Comparison of ENCODE assay signal across 26 mouse cellular contexts in genomic region chr7:84611609-84612008, GRCm38 (mm10). TPM values are rescaled to one million over a fixed set of nuclear protein-coding genes. Genes with fewer than 3 reads are reported as not detected.
DNase-seq lines count a peak whose midpoint lies in the region; ATAC-seq and TF ChIP-seq lines count a peak whose summit lies in the region.
"Had no signal": no experiment of that assay in that cellular context is flagged by ENCODE, and none has a peak within 500 bp of the region (broad histone marks: within the 10 kb centered on the region; RNA-seq: fewer than 3 reads in every experiment).

No protein-coding gene starts in this region.

- no peak for TF ChIP-seq CTCF in CH12.LX (conservative IDR thresholded peaks at IDR 0.05 in 1 of 2, IDR thresholded peaks at IDR 0.05 in 1 of 2; ENCODE audit: low read depth in 2 of 2, low read length in 2 of 2)

- no peak overlapping the region for H3K4me2 ChIP-seq in CH12.LX (ENCODE audit: insufficient read depth, low read depth, poor library complexity, severe bottlenecking)
- H3K4me2 ChIP-seq: forebrain, embryonic 13.5 days; heart, embryonic 13.5 days; hindbrain, embryonic 12.5 days; hindbrain, embryonic 15.5 days had no signal

- H3K9me3 ChIP-seq in CH12.LX (replicated peaks; ENCODE audit: low read length) = no peaks in the 10 kb centered on the region
- H3K9me3 ChIP-seq: forebrain, embryonic 10.5 days; forebrain, embryonic 13.5 days; heart, embryonic 10.5 days; heart, embryonic 13.5 days; hindbrain, embryonic 12.5 days; hindbrain, embryonic 15.5 days had no signal

- no peak overlapping the region for H3K9ac ChIP-seq in CH12.LX (ENCODE audit: insufficient read depth, low read depth)
- H3K9ac ChIP-seq: forebrain, embryonic 13.5 days; heart, embryonic 13.5 days; hindbrain, embryonic 12.5 days; hindbrain, embryonic 15.5 days had no signal

- no peak for TF ChIP-seq RAD21 in CH12.LX (IDR thresholded peaks at IDR 0.05; ENCODE audit: low read depth, low read length)

- no peak overlapping the region for H3K4me3 ChIP-seq in CH12.LX (replicated peaks in 1 of 3; ENCODE audit: low read depth in 2 of 3, low read length in 2 of 3, poor library complexity in 1 of 3)
- H3K4me3 ChIP-seq: forebrain, embryonic 10.5 days; forebrain, embryonic 13.5 days; gastrocnemius, adult 2 months; heart, adult 2 months; heart, embryonic 10.5 days; heart, embryonic 13.5 days; hindbrain, embryonic 12.5 days; hindbrain, embryonic 15.5 days had no signal

- no peak overlapping the region for H3K27ac ChIP-seq in CH12.LX (ENCODE audit: insufficient read depth, low read depth)
- H3K27ac ChIP-seq: forebrain, embryonic 10.5 days; forebrain, embryonic 13.5 days; gastrocnemius, adult 2 months; heart, adult 2 months; heart, embryonic 10.5 days; heart, embryonic 13.5 days; hindbrain, embryonic 12.5 days; hindbrain, embryonic 15.5 days had no signal

- dilution Hi-C loops in CH12.LX (cut with MboI; ENCODE audit: extremely low pct_ligation_motif_present, extremely low pct_unique_long_range_greater_than_20kb, low sequenced_read_pairs) = no loop called here

- no peaks in the 10 kb centered on the region for H3K27me3 ChIP-seq in CH12.LX (replicated peaks)
- H3K27me3 ChIP-seq: forebrain, embryonic 13.5 days; heart, embryonic 13.5 days; hindbrain, embryonic 12.5 days; hindbrain, embryonic 15.5 days; Patski had no signal

- no peaks in the 10 kb centered on the region for H3K79me2 ChIP-seq in CH12.LX (replicated peaks; ENCODE audit: control insufficient read depth, extremely low read depth, insufficient read depth, poor library complexity, severe bottlenecking)

- no peak for TF ChIP-seq EP300 in CH12.LX (IDR thresholded peaks at IDR 0.05; ENCODE audit: low read length)

- peaks cover 0 to 29% of the 10 kb centered on the region in 2 experiments; a peak in 3 of 4 replicates for H3K4me1 ChIP-seq in CH12.LX (ENCODE audit: control insufficient read depth in 1 of 2, insufficient read depth in 2 of 2)
- H3K4me1 ChIP-seq: forebrain, embryonic 13.5 days; hindbrain, embryonic 12.5 days; hindbrain, embryonic 15.5 days had no signal

- peak; percentile 58; the same call in 1 of the 2 replicates for ATAC-seq in granulocyte monocyte progenitor cell, adult 5-6 weeks (replicated peaks; ENCODE audit: poor library complexity, severe bottlenecking)
- ATAC-seq in activated CD4-positive, CD25-positive, alpha-beta regulatory T cell, adult 4 months = no peak
- ATAC-seq: forebrain, embryonic 13.5 days; forebrain, embryonic 16.5 days; intestine, postnatal 0 days; Patski had no signal

- peaks cover 0 to 17% of the 10 kb centered on the region in 2 experiments for H3K36me3 ChIP-seq in CH12.LX (replicated peaks in 1 of 2; ENCODE audit: control insufficient read depth in 1 of 2, insufficient read depth in 1 of 2, low read length in 1 of 2)
- H3K36me3 ChIP-seq: heart, embryonic 10.5 days had no signal

- in situ Hi-C loops in CH12.LX (cut with MboI; ENCODE audit: low pct_ligation_motif_present, low pct_unique_long_range_greater_than_20kb, low sequenced_read_pairs) = loop anchor here (10.0 kb wide), 1 partner anchor 73 kb away; the partner anchor contains the start of gene Zfand6

- DNase-seq in A20 (ENCODE audit: low read depth, low spot score) (peak; percentile 13), CH12.LX (ENCODE audit: extremely low read depth) (peak; percentile 33), MEL-GATA-1-ER (ENCODE audit: extremely low read depth, low read depth) (peak; percentile 22)
- DNase-seq in cerebellum, adult 9-10 months = no peak
- DNase-seq in embryo, embryonic 9.5 days (ENCODE audit: extremely low spot score) = no peak
- DNase-seq in right cerebral cortex, postnatal 4 days = no peak
- DNase-seq: adrenal gland, adult 8-10 months; adrenal gland, postnatal 25 days; cerebellum, adult 18-20 months; cerebellum, adult 9-11 months; cerebellum, postnatal 25 days; embryo, embryonic 11 days; gastrocnemius, adult 2 months; gastrocnemius, postnatal 14 days; heart, adult 2 months had no signal

- TF ChIP-seq POLR2A in CH12.LX (IDR thresholded peaks at IDR 0.05; ENCODE audit: low read depth, low read length) = no peak

TF ChIP-seq in CH12.LX, 34 proteins besides CTCF, POLR2A, EP300 and RAD21:
- TF ChIP-seq PAX5 (IDR thresholded peaks at IDR 0.05; ENCODE audit: low read length) (no peak), ZNF384 (IDR thresholded peaks at IDR 0.05; ENCODE audit: low read depth, low read length) (peak; percentile 76)

RNA-seq across cellular contexts. Expression of gene Fah, which starts 5.1 kb away (rescaled TPM):
- total RNA-seq in CH12.LX (2012; rRNA removed) (167 and 170 TPM in 2 replicates), CH12.LX (2014; rRNA removed) (128 and 131 TPM in 2 replicates)
- 184 and 203 TPM in 2 replicates for polyA plus RNA-seq in CH12.LX (2012; ENCODE audit: insufficient read length, low read depth)
- total RNA-seq in granulocyte monocyte progenitor cell, adult 5-6 weeks (2014; fragmentation: Nextera tagmentation) = not detected in 2 replicates
- total RNA-seq in granulocyte monocyte progenitor cell, adult 5-6 weeks (2017) = 1.2 TPM in 1 of 2 replicates, not detected in the other
- 10 to 100 TPM in 1 of 2 experiments, 1 to 10 TPM in 1; 8.0 to 11.4 TPM for polyA plus RNA-seq in activated CD4-positive, CD25-positive, alpha-beta regulatory T cell, adult 4 months (2017; shearing (Covaris generic))

Comparison
In these comparisons a context has a peak if more than half of its experiments do, and no peak if none do; other contexts are left out.
1. DNase-seq: peak in A20 (single experiment), CH12.LX (single experiment) and MEL-GATA-1-ER (single experiment); none in cerebellum, adult 9-10 months (single experiment), embryo, embryonic 9.5 days (single experiment) and right cerebral cortex, postnatal 4 days (single experiment).
2. RNA of gene Fah, which starts 5.1 kb away (total RNA-seq): 128 to 170 TPM in CH12.LX; 1.2 TPM in granulocyte monocyte progenitor cell, adult 5-6 weeks; every median in the first group is over 10 times any median in the second.